Mouse (Mus musculus) liver, embryonic 12.5 days (tissue): ENCODE measurements around the gene Jmjd6. TPM values are rescaled to one million over a fixed set of nuclear protein-coding genes. Genes with fewer than 3 reads are reported as not detected.

Experiments
- ATAC-seq: fragments of 200-750 bp; cut with Nextera tagmentation; 2 replicates; pipeline ENCODE4 v1.8.0; 2017; ENCODE audit warnings: moderate number of reproducible peaks, mild to moderate bottlenecking, moderate library complexity
- H3K27ac ChIP-seq: fragments of 300-500 bp; sonication (generic); 2 replicates; pipeline ENCODE4 v1.5.1; 2016; ENCODE audit warnings: mild to moderate bottlenecking
- H3K27me3 ChIP-seq: fragments of 300-500 bp; sonication (generic); replicated peaks from 2 replicates; pipeline ENCODE4 v1.6.1; 2016; ENCODE audit warnings: mild to moderate bottlenecking, moderate library complexity
- H3K36me3 ChIP-seq: fragments of 300-500 bp; sonication (generic); 2 replicates; pipeline ENCODE4 v1.6.1; 2016; ENCODE audit warnings: mild to moderate bottlenecking, moderate library complexity
- H3K4me1 ChIP-seq: fragments of 300-500 bp; sonication (generic); 2 replicates; pipeline ENCODE4 v1.6.1; 2016
- H3K4me2 ChIP-seq: fragments of 300-500 bp; sonication (generic); 2 replicates; pipeline ENCODE4 v1.6.1; 2016; ENCODE audit warnings: mild to moderate bottlenecking, moderate library complexity
- H3K4me3 ChIP-seq: fragments of 300-500 bp; sonication (generic); 2 replicates; pipeline ENCODE4 v1.5.1; 2016; ENCODE audit warnings: mild to moderate bottlenecking, moderate library complexity
- H3K9ac ChIP-seq: fragments of 300-500 bp; sonication (generic); 2 replicates; pipeline ENCODE4 v1.6.1; 2016; ENCODE audit warnings: mild to moderate bottlenecking, moderate library complexity
- H3K9me3 ChIP-seq: fragments of 300-500 bp; sonication (generic); replicated peaks from 2 replicates; pipeline ENCODE4 v1.6.1; 2016; ENCODE audit warnings: mild to moderate bottlenecking, moderate library complexity
- WGBS: fragments of 180-500 bp; shearing (Covaris S2); methylation state at CpG from one replicate; pipeline ENCODE4 v1.1.7; 2016; ENCODE audit not compliant: insufficient replicate concordance; 5-methylcytosine and 5-hydroxymethylcytosine counted together
- polyA plus RNA-seq: library from polyadenylated mRNA; unstranded; fragments of >200 nt; fragmentation: Nextera tagmentation; extraction: Ambion mirVana; gene quantifications from 2 replicates; pipeline ENCODE4 v1.2.1, GENCODE M21; 2016

The Jmjd6 gene
- polyA plus RNA-seq, 1 experiment from 2014 or later, result 61.6 TPM

DNA sequence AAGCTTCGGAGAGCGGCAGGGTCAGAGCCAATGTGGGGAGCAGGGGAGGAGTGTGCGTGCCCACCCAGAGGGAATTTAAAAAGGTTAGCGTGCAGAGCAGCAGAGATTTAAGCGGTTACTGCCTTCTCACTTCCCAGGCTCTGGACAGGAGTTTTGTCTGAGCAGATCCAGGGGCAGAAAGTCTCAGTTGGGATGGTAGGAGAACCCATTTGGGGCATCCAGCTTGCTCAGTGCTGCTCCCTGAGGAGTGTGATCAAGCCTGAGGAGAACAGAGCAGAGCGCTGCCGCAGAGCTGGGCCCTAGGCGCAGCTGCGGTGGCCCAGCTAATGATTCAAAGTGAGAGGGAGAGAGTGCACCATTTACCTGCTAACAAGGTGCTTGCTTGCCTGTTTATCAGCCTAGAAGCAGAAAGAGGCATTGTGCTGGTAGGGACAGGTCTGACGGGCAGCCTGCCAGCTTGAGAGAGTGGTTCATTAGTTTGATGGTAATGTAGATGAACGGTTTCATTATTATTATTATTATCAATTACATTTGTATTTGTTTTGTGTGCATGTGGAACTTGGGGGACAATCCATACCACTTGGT lies 34.3 kb downstream of the Jmjd6 start:
- 69% methylated on average over 11 of the region's 11 CpGs for WGBS
- H3K4me2 ChIP-seq, result no peak overlapping the region
- peaks cover 12% of the 10 kb centered on the region for H3K4me1 ChIP-seq
- H3K36me3 ChIP-seq, result no peaks in the 10 kb centered on the region
- no peak for ATAC-seq
- H3K27me3 ChIP-seq, result peaks cover 26% of the 10 kb centered on the region
- H3K9me3 ChIP-seq, result no peaks in the 10 kb centered on the region
- H3K9ac ChIP-seq, result no peak overlapping the region
- H3K4me3 ChIP-seq, result no peak overlapping the region
- H3K27ac ChIP-seq, result no peak overlapping the region

DNA sequence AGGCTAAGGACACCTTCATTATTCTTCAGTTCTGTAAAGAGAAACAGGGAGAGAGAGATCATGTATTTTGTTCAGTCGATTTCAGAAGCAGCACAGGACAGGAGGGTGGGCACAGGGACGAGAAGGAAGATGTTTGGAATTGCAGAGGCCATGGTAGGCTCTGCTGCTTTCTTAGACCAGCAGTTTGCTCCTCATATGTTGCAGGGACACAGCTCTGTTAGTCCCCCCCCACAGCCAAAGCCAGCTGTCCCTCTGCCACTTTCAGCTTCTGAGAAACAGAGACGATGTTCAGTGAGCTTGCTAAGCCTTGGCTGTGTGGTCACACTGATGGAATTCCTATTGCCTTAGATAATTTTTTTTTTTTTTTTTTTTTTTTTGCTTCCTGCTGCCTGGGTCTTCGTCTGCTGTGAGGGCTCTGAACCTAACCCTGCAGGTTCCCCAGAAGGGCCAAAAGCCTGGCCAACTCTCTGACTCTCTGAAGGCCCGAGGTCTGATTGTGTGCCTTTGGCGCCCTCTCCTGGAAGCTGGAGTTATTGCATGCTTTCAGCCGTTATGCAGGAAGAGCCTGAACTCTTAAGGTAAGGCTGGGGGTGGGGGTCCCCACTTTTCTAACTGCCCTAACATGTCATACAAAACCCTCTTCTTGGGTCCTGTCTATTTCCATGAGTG lies 35.2 kb downstream of the Jmjd6 start:
- WGBS, result 33% methylated on average over 7 of the region's 7 CpGs
- Histone ChIP-seq H3K27me3 (peaks cover 21% of the 10 kb centered on the region), H3K9ac (no peak overlapping the region), H3K4me1 (peaks cover 11% of the 10 kb centered on the region), H3K4me2 (no peak overlapping the region), H3K27ac (no peak overlapping the region), H3K9me3 (no peaks in the 10 kb centered on the region), H3K36me3 (no peaks in the 10 kb centered on the region), H3K4me3 (no peak overlapping the region)
- ATAC-seq, result no peak

DNA sequence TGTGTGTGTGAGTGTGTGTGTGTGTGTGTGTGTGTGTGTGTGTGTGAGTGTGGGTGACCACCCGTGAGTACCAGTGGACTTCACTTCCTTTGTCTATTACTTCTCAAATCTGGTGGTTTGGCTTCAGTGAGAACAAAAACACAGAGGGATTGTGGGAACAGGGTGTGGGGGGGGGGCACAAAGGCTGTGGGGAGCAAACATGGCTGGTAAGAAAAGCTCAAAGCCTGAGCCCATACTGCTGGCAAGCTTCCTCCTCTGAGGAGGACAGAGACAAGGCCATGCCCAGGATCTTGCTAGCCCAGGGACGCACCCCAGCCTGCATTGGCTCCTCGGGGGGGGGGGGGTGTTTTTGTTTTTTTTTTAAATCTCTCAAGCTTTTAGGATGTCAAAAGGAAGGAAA lies 35.7 kb downstream of the Jmjd6 start:
- peaks cover 11% of the 10 kb centered on the region for H3K4me1 ChIP-seq
- H3K9me3 ChIP-seq, result no peaks in the 10 kb centered on the region
- ATAC-seq, result no peak
- H3K27me3 ChIP-seq, result peaks cover 21% of the 10 kb centered on the region
- H3K27ac ChIP-seq, result no peak overlapping the region
- H3K4me3 ChIP-seq, result no peak overlapping the region
- no peak overlapping the region for H3K9ac ChIP-seq
- H3K4me2 ChIP-seq, result no peak overlapping the region
- H3K36me3 ChIP-seq, result no peaks in the 10 kb centered on the region
- WGBS, result 57% methylated on average over 3 of the region's 3 CpGs

DNA sequence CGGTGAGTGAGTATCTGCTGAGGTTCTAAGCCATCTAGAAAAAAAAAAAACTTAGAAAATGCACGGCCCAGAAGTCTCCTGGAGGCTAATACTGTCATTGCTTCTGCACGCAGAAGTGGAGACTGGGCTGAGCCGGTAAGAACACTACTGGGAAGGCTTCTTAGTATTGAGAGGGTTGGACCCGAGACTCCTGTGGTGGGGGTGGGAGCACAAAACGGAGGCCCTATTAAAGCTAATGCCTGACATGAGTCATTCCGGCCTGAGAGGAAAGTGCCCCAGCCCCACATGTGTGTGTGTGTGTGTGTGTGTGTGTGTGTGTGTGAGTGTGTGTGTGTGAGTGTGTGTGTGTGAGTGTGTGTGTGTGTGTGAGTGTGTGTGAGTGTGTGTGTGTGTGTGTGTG lies 36.1 kb downstream of the Jmjd6 start:
- 63% methylated on average over 7 of the region's 7 CpGs for WGBS
- no peak for ATAC-seq
- no peaks in the 10 kb centered on the region for H3K36me3 ChIP-seq
- no peaks in the 10 kb centered on the region for H3K9me3 ChIP-seq
- H3K4me1 ChIP-seq, result peaks cover 11% of the 10 kb centered on the region
- H3K4me2 ChIP-seq, result no peak overlapping the region
- H3K27ac ChIP-seq, result no peak overlapping the region
- no peak overlapping the region for H3K9ac ChIP-seq
- H3K4me3 ChIP-seq, result no peak overlapping the region
- H3K27me3 ChIP-seq, result peaks cover 21% of the 10 kb centered on the region

DNA sequence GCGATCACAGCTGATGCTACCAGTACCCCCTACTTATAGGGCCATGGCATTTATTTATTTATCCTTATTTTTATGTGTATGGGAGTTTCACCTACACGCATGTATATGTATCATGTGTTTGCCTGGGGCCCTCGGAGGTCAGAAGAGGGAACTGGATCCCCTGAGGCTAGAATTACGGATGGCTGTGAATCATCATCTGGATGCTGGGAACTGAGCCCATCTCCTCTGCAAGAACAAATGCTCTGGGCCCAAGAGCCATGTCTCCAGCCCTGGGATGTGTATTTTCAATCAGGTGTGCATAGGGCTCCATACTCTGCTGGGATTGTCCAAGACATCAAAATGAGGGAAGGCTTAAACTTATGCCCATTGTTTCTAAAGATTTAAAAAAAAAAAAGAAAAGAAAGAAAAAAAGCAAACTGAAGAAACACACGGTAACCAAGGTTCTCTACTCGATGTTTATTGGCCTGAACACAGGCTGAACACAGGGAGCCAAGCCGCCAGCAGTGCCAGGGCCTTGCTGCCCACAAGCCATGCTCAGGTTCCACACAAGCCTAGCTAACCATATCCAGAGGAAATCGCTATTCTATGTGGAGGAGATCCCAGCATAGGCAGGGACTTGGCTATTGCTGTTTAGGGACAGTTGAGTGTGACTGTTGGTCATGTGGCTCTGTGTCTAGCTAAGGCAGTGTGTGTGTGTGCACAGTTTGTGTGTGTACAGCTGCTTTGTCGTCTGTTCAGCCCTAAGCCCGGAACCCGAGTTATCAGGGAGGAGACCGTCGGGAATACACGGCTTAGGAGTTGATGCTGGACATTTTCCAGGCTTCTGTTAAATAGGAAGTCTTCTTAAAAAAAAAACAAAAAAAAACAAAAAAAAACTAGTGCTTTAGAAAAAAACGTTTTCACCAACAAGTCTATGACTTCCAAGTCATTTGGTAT lies 36.8 kb downstream of the Jmjd6 start:
- H3K27me3 ChIP-seq, result peaks cover 21% of the 10 kb centered on the region
- 76% methylated on average over 15 of the region's 15 CpGs for WGBS
- no peak overlapping the region for H3K4me2 ChIP-seq
- no peaks in the 10 kb centered on the region for H3K9me3 ChIP-seq
- no peak overlapping the region for H3K4me3 ChIP-seq
- H3K9ac ChIP-seq, result no peak overlapping the region
- peaks cover 8% of the 10 kb centered on the region for H3K4me1 ChIP-seq
- H3K36me3 ChIP-seq, result no peaks in the 10 kb centered on the region
- no peak for ATAC-seq
- no peak overlapping the region for H3K27ac ChIP-seq

DNA sequence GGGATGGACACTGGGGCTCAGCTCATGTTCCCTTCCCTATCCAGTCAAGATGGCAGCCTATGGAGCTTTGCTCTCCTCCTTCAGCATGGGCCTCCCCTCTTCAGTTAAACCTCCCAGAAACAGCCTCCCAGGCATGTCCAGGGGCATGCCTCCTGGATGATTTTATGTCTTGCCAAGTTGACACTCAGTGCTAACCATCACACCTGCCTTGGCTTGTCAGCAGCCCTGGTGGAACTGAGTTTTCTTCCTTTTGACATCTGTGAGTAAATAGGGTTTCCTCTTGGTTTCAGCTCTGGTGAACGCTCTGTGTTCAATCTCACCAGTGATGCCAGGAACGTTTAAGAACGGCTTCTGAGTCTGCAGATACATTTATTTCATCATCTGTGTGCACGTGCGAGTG lies 40.5 kb downstream of the Jmjd6 start:
- WGBS, result 71% methylated on average over 5 of the region's 5 CpGs
- Histone ChIP-seq H3K27me3 (0 out of 2 replicates have a peak, but pooled peaks cover 3% of the 10 kb centered on the region), H3K9me3 (no peaks in the 10 kb centered on the region), H3K4me1 (no peaks in the 10 kb centered on the region), H3K4me2 (no peak overlapping the region), H3K4me3 (no peak overlapping the region), H3K9ac (no peak overlapping the region), H3K36me3 (no peaks in the 10 kb centered on the region), H3K27ac (no peak overlapping the region)
- no peak for ATAC-seq

DNA sequence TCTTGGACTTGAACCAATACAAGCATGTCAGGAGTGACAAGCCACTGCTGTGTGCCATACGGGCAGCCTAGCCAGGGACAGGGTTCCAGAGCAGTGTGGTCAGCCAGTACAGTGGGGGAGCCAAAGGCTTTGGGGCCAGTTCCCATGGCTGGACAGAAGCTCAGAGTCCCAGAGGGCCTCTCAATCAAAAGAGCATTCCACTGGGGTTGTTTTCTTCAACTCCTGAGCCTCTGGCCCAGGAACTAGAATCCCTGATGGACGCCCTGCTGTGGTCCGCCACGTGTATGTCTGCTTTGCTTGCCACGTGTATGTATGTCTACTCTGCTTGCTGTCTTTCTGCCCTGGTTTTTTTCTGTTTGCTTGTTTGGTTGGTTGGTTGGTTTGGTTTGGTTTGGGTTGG lies 42.1 kb downstream of the Jmjd6 start:
- Histone ChIP-seq H3K4me1 (no peaks in the 10 kb centered on the region), H3K27me3 (0 out of 2 replicates have a peak, but pooled peaks cover 3% of the 10 kb centered on the region), H3K27ac (no peak overlapping the region), H3K4me2 (no peak overlapping the region), H3K9me3 (no peaks in the 10 kb centered on the region), H3K36me3 (no peaks in the 10 kb centered on the region), H3K4me3 (no peak overlapping the region), H3K9ac (no peak overlapping the region)
- 67% methylated on average over 5 of the region's 5 CpGs for WGBS
- ATAC-seq, result no peak

DNA sequence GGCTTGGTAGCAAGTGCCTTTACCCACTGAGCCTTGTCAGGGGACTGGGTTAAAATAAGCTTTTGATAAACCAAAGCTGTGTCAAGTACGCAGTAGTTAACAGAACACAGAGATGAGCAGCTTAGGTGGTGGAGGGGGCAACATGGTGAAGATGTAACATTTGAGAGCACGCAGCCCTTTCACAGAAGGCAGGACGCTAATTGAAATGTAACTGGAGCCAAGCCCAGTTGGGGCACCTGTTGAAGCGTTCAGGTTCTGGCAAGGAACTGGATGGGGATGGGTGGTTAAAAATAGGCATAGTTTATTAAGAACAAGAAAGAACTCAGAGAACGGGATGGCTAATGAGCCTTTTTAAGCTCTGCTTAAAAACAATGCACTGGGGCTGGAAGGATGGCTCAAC lies 43.9 kb downstream of the Jmjd6 start:
- no peak for ATAC-seq
- H3K27ac ChIP-seq, result no peak overlapping the region

More for the DNA sequence above, 43.9 kb downstream of the Jmjd6 start:
- 0 out of 2 replicates have a peak, but pooled peaks cover 3% of the 10 kb centered on the region for H3K27me3 ChIP-seq
- H3K4me3 ChIP-seq, result no peak overlapping the region
- H3K9me3 ChIP-seq, result no peaks in the 10 kb centered on the region
- H3K4me2 ChIP-seq, result no peak overlapping the region
- H3K9ac ChIP-seq, result no peak overlapping the region
- H3K36me3 ChIP-seq, result no peaks in the 10 kb centered on the region
- 75% methylated on average over 5 of the region's 5 CpGs for WGBS
- no peaks in the 10 kb centered on the region for H3K4me1 ChIP-seq

Other genes with a start within 250 kb of the Jmjd6 start
- gene Rhbdf2, start 216.4 kb downstream of the Jmjd6 start, polyA plus RNA-seq, result 8.0 and 8.5 TPM in 2 replicates
- 0.19 and 0.41 TPM in 2 replicates for gene Prcd, start 189.9 kb downstream of the Jmjd6 start, polyA plus RNA-seq
- 0.83 and 1.2 TPM in 2 replicates for gene Cygb, start 189.1 kb downstream of the Jmjd6 start, polyA plus RNA-seq
- not detected in 2 replicates for gene St6galnac1, start 67.9 kb downstream of the Jmjd6 start, polyA plus RNA-seq
- 6.9 and 7.2 TPM in 2 replicates for gene Mxra7, start 15.4 kb downstream of the Jmjd6 start, polyA plus RNA-seq
- gene Mettl23, start 171 bp downstream of the Jmjd6 start, polyA plus RNA-seq, result 47.6 and 49.5 TPM in 2 replicates
- 13.6 and 15.0 TPM in 2 replicates for gene Mfsd11, start 9.0 kb upstream of the Jmjd6 start, polyA plus RNA-seq
- gene Srsf2, start 9.6 kb upstream of the Jmjd6 start, polyA plus RNA-seq, result 801 and 808 TPM in 2 replicates
- gene Mgat5b, start 75.4 kb upstream of the Jmjd6 start, polyA plus RNA-seq, result not detected in 2 replicates